Mouse (Mus musculus) megakaryocyte, embryonic 14.5 days (primary cell): ENCODE measurements around the gene Slc25a23. TPM values are rescaled to one million over a fixed set of nuclear protein-coding genes. Genes with fewer than 3 reads are reported as not detected.
A peak's percentile ranks its signal among the peaks of the same experiment; 100 is the strongest.

Experiments
- H3K27me3 ChIP-seq: replicated peaks from 2 replicates; pipeline ENCODE3; 2012; ENCODE audit warnings: inconsistent platforms
- H3K36me3 ChIP-seq: replicated peaks from 2 replicates; pipeline ENCODE3; 2012; ENCODE audit warnings: low read length, inconsistent platforms, mixed read lengths
- H3K4me1 ChIP-seq: 2 replicates; pipeline ENCODE4 v1.6.1; 2012; ENCODE audit warnings: inconsistent platforms
- H3K4me3 ChIP-seq: replicated peaks from 2 replicates; pipeline ENCODE3; 2012; ENCODE audit warnings: moderate library complexity, mild to moderate bottlenecking, inconsistent platforms
- H3K9me3 ChIP-seq: 2 replicates; pipeline ENCODE4 v1.6.1; 2012; ENCODE audit warnings: inconsistent platforms
- FLI1 ChIP-seq: IDR thresholded peaks from 2 replicates; pipeline ENCODE4 v1.6.1; 2012; ENCODE audit warnings: low read length, inconsistent platforms, mixed read lengths
- GATA1 ChIP-seq: IDR thresholded peaks from 3 replicates; pipeline ENCODE4 v1.6.1; 2012; ENCODE audit warnings: mixed read lengths, low read length, inconsistent platforms, borderline replicate concordance
- polyA plus RNA-seq: library from polyadenylated mRNA; stranded (reverse); fragments of >175 nt; gene quantifications from 2 replicates; pipeline ENCODE4 v1.2.3, GENCODE M21; 2012; ENCODE audit warnings: low replicate concordance; ENCODE audit not compliant: insufficient read depth

The Slc25a23 gene
- polyA plus RNA-seq, 1 experiment, result 6.1 TPM

GRCm38 (mm10) chr17:57096623-57096920 lies 36.9 kb upstream of the Slc25a23 start:
- no peak for TF ChIP-seq GATA1
- no peak for TF ChIP-seq FLI1
- peaks cover 70% of the 10 kb centered on the region for H3K4me1 ChIP-seq
- H3K4me3 ChIP-seq, result peak overlapping the region; percentile 90

DNA sequence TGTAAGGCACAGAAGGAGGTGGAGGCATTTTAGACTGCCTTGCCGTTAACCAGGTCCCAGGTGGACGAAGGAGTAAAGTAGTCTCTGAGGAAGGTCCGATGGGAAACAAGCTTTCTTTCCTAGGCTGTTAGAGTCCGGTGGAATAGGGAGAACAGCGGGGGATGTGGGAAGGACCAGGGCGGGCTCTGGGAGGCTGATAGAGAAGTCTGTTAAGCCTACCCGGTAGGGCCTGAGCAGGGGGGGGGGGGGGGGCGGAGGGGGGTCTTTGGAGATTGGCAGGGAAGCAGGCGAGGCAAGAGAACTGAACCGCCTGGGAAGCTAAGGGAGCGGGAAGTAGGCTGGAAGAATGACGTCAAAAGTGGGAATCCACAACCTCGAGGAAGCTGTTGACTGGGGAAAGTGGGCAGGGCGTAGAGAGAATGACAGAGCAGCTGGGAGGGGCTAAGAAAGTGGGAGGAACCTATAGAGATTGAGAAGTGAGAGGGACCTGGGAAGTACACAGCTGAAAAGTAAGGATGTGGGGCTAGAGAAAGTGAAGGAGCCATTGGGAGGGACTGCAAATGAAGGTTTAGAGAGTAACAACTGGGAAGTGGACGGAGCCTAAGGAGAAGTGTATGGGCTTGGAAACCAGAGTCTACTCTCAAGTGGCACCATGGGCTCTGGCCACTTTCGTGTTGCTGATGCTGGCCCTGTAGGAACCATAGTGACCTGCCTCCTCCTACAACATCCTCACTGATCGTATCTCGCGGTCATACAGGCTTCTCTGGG lies 36.4 kb upstream of the Slc25a23 start:
- Histone ChIP-seq H3K4me1 (peaks cover 70% of the 10 kb centered on the region), H3K36me3 (peaks cover 41% of the 10 kb centered on the region), H3K9me3 (peaks cover 6% of the 10 kb centered on the region; the same call in 1 of the 2 replicates), H3K27me3 (no peaks in the 10 kb centered on the region), H3K4me3 (peak overlapping the region; percentile 90)
- TF ChIP-seq FLI1 (no peak), GATA1 (no peak)

More at GRCm38 (mm10) chr17:57096623-57096920, 36.9 kb upstream of the Slc25a23 start:
- H3K9me3 ChIP-seq, result peaks cover 6% of the 10 kb centered on the region; the same call in 1 of the 2 replicates
- H3K27me3 ChIP-seq, result no peaks in the 10 kb centered on the region
- H3K36me3 ChIP-seq, result peaks cover 46% of the 10 kb centered on the region

DNA sequence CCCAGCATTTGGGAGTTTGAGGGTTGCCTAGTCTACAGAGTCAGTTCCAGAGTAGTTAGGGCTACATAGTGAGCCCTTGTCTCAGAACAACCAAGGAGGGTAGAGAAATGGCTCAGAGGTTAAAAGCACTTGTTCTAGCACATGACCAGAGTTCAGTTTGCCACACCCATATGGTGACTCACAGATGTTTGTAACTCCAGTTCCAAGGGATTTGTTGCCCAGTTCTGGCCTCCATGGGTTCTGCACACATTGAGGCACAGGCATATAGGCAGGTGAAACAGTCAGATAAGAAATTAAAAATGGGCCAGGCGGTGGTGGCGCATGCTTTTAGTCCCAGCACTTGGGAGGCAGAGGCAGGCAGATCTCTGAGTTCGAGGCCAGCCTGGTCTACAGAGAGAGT lies 34.6 kb upstream of the Slc25a23 start:
- TF ChIP-seq GATA1 (no peak), FLI1 (no peak)
- H3K9me3 ChIP-seq, result peaks cover 6% of the 10 kb centered on the region; the same call in 1 of the 2 replicates

DNA sequence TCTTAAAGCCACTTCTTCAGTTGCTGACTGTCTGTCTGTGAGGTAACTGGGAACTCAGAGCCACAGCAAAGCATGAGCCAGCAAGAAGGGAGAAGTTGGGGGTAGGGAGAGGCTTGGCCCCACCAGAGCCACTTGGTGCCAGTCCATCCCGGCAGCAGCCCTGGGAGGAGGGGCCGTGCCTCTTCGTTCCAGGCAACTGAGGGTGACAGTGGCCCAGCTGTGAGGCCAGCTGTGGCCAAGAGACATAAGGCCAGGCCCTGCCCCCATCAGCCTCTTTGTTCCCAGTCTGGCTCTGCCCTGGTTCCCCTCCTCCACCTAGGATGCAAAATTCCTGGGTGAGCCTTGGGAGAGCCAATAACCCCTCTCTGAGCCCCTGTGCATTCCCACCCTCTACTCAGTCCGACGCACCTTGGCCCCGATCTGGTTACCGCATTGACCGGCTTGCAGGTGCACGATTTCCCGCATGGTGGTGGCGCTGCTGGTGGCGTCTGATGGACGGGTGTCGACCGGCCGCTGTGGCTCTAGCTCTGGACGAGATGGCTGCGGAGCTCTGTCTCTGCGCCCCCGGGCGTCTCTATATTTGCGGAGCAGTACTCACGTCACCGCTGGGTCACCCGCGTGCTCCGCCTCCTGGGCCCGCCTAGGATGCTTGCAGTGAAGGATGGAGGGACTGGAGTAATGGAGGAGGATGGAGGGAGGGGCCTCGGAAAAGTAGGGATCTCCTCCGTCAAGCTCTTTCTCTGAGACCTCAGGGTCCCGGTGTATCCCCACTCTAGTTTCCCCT lies 27.6 kb upstream of the Slc25a23 start, which contains the start of gene Tubb4a:
Gene Tubb4a, minus strand, starts transcription at position 734 of the 784 bp plus-strand sequence.
- Histone ChIP-seq H3K9me3 (peaks cover under 1% of the 10 kb centered on the region; the same call in 1 of the 2 replicates), H3K36me3 (peaks cover 15% of the 10 kb centered on the region), H3K4me3 (peak within 1 kb of the TSS; percentile 59), H3K4me1 (peaks cover 36% of the 10 kb centered on the region), H3K27me3 (peaks cover 15% of the 10 kb centered on the region)
- TF ChIP-seq FLI1 (no peak), GATA1 (no peak)

More for the DNA sequence above, 34.6 kb upstream of the Slc25a23 start:
- Histone ChIP-seq H3K4me3 (no peak overlapping the region), H3K36me3 (peaks cover 25% of the 10 kb centered on the region), H3K4me1 (peaks cover 63% of the 10 kb centered on the region), H3K27me3 (no peaks in the 10 kb centered on the region)

DNA sequence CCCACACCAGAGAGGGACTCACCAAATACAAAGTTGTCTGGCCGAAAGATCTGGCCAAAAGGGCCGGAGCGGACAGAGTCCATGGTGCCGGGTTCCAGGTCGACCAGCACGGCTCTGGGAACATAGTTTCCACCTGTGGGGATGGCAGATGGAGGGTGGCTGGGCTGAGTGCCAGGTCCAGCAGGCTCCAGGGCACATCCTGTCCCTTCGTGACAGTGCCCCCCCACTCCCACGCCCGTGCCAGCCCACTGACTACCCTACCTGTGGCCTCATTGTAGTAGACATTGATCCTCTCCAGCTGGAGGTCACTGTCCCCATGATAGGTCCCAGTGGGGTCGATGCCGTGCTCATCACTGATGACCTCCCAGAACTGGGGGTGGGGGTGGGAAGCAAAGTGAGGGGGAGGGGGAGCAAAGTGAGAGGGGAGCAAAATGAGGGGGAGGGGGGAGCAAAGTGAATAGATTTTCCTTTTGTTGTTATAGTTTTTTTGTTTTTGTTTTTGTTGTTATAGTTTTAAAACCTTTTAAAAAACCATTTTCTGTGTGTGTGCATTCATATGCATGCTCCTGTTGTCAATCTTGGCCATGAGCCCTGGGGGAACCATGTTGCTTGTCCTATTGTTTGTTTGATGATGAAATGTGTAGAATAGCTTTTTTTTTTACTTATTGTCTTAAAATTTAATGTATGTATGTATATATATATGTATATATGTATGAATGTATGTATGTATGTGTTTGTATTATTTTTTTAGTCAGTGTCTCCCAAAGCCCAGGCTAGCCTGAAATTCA lies 26.5 kb upstream of the Slc25a23 start:
- no peak for TF ChIP-seq FLI1
- no peak for TF ChIP-seq GATA1
- Histone ChIP-seq H3K27me3 (peaks cover 15% of the 10 kb centered on the region), H3K36me3 (peaks cover 17% of the 10 kb centered on the region), H3K9me3 (no peaks in the 10 kb centered on the region), H3K4me1 (peaks cover 39% of the 10 kb centered on the region), H3K4me3 (no peak overlapping the region)

- Histone ChIP-seq H3K4me1 (peaks cover 65% of the 10 kb centered on the region), H3K27me3 (peaks cover 11% of the 10 kb centered on the region), H3K4me3 (no peak overlapping the region), H3K9me3 (no peaks in the 10 kb centered on the region), H3K36me3 (peaks cover 32% of the 10 kb centered on the region)
- TF ChIP-seq FLI1 (no peak), GATA1 (no peak)
Measured at GRCm38 (mm10) chr17:57082481-57082880, 22.8 kb upstream of the Slc25a23 start.

GRCm38 (mm10) chr17:57081234-57081842 lies 21.7 kb upstream of the Slc25a23 start:
- Histone ChIP-seq H3K36me3 (peaks cover 35% of the 10 kb centered on the region), H3K4me1 (peaks cover 66% of the 10 kb centered on the region), H3K27me3 (peaks cover 4% of the 10 kb centered on the region), H3K4me3 (peak overlapping the region; percentile 3), H3K9me3 (no peaks in the 10 kb centered on the region)
- TF ChIP-seq FLI1 (no peak), GATA1 (no peak)

DNA sequence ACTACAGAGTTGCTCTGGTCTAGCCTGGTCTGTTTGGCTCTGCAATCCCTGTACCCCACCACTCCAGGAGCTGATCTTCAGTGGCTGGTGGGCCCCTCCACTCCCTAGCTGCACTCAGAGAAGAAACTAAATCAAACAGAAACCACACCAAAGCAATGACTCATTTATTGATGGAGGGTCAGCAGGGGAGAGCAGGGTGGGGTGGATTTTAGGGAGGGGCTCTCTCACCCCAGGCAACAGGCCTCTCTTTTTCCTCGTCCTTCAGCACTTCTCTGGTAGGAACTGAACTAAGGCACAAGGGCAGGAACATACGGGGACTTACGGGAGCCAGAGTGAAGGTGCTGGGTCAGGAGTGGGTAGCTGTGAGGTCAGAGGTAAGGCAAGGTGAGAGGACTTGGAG lies 20.3 kb upstream of the Slc25a23 start:
- H3K27me3 ChIP-seq, result peaks cover 2% of the 10 kb centered on the region
- TF ChIP-seq FLI1, result no peak
- TF ChIP-seq GATA1, result no peak
- peaks cover 45% of the 10 kb centered on the region for H3K36me3 ChIP-seq
- peaks cover 71% of the 10 kb centered on the region for H3K4me1 ChIP-seq
- H3K4me3 ChIP-seq, result no peak overlapping the region
- no peaks in the 10 kb centered on the region for H3K9me3 ChIP-seq

GRCm38 (mm10) chr17:57078336-57078735 lies 18.7 kb upstream of the Slc25a23 start, which contains the start of gene Dennd1c:
Gene Dennd1c, minus strand, starts transcription at chr17:57078514.
- TF ChIP-seq FLI1 (no peak), GATA1 (no peak)
- Histone ChIP-seq H3K4me3 (peak within 1 kb of the TSS; percentile 86), H3K27me3 (no peaks in the 10 kb centered on the region), H3K4me1 (peaks cover 60% of the 10 kb centered on the region), H3K36me3 (peaks cover 53% of the 10 kb centered on the region), H3K9me3 (no peaks in the 10 kb centered on the region)
